Comparison of ENCODE assay signal across 8 mouse cellular contexts in genomic region chr6:128843479-128843992, GRCm38 (mm10). TPM values are rescaled to one million over a fixed set of nuclear protein-coding genes. Genes with fewer than 3 reads are reported as not detected.
DNase-seq lines count a peak whose midpoint lies in the region; ATAC-seq lines count a peak whose summit lies in the region.

No protein-coding gene starts in this region.

- 0 out of 2 replicates have a peak, but pooled peaks cover 5% of the 10 kb centered on the region for H3K27me3 ChIP-seq in embryonic facial prominence, embryonic 10.5 days (replicated peaks; ENCODE audit: low read depth, poor library complexity, severe bottlenecking)
- H3K27me3 ChIP-seq in heart, embryonic 12.5 days (replicated peaks): no peaks in the 10 kb centered on the region
- no peaks in the 10 kb centered on the region for H3K27me3 ChIP-seq in kidney, embryonic 15.5 days

- peak; percentile 95 for DNase-seq in A20 (ENCODE audit: low read depth, low spot score)
- DNase-seq in MEL-GATA-1-ER (ENCODE audit: extremely low read depth, low read depth): peak; percentile 69
- peak; percentile 73 for DNase-seq in embryonic facial prominence, embryonic 10.5 days (ENCODE audit: low spot score)
- DNase-seq in lung, postnatal 14 days: peak; percentile 92
- peak; percentile 36 for DNase-seq in right cerebral cortex, adult 18-20 months
- peak; percentile 85 for DNase-seq in yolk sac, embryonic 10.5 days (ENCODE audit: low spot score)

- H3K9me3 ChIP-seq in embryonic facial prominence, embryonic 10.5 days: no peaks in the 10 kb centered on the region
- H3K9me3 ChIP-seq in heart, embryonic 12.5 days (replicated peaks): no peaks in the 10 kb centered on the region
- H3K9me3 ChIP-seq in kidney, embryonic 15.5 days (replicated peaks): no peaks in the 10 kb centered on the region

- under 1% methylated on average over 22 of the region's 22 CpGs for WGBS in embryonic facial prominence, embryonic 10.5 days
- under 1% methylated on average over 22 of the region's 22 CpGs for WGBS in heart, embryonic 12.5 days
- whole genome bisulfite sequencing in kidney, embryonic 15.5 days: 0% methylated on average over 22 of the region's 22 CpGs

- peaks cover 32% of the 10 kb centered on the region for H3K4me1 ChIP-seq in embryonic facial prominence, embryonic 10.5 days
- H3K4me1 ChIP-seq in heart, embryonic 12.5 days (replicated peaks): peaks cover 24% of the 10 kb centered on the region
- H3K4me1 ChIP-seq in kidney, embryonic 15.5 days: peaks cover 28% of the 10 kb centered on the region

- H3K27ac ChIP-seq in embryonic facial prominence, embryonic 10.5 days (replicated peaks): peak overlapping the region; percentile 86
- peak overlapping the region; percentile 89 for H3K27ac ChIP-seq in heart, embryonic 12.5 days (ENCODE audit: poor library complexity, severe bottlenecking)
- H3K27ac ChIP-seq in kidney, embryonic 15.5 days: peak overlapping the region; percentile 97

- ATAC-seq in heart, embryonic 12.5 days (ENCODE audit: insufficient number of reproducible peaks, low FRiP score): peak; percentile 34
- peak; percentile 30 for ATAC-seq in kidney, embryonic 15.5 days (replicated peaks; ENCODE audit: low FRiP score)

- H3K4me2 ChIP-seq in heart, embryonic 12.5 days: peak overlapping the region; percentile 85
- peak overlapping the region; percentile 77 for H3K4me2 ChIP-seq in kidney, embryonic 15.5 days

- no peaks in the 10 kb centered on the region for H3K36me3 ChIP-seq in embryonic facial prominence, embryonic 10.5 days (replicated peaks)
- H3K36me3 ChIP-seq in heart, embryonic 12.5 days: no peaks in the 10 kb centered on the region
- no peaks in the 10 kb centered on the region for H3K36me3 ChIP-seq in kidney, embryonic 15.5 days

- H3K4me3 ChIP-seq in embryonic facial prominence, embryonic 10.5 days: peak overlapping the region; percentile 78
- H3K4me3 ChIP-seq in heart, embryonic 12.5 days: peak overlapping the region; percentile 97
- H3K4me3 ChIP-seq in kidney, embryonic 15.5 days (replicated peaks): peak overlapping the region; percentile 86

- peak overlapping the region; percentile 82 for H3K9ac ChIP-seq in heart, embryonic 12.5 days
- H3K9ac ChIP-seq in kidney, embryonic 15.5 days: peak overlapping the region; percentile 76

RNA-seq across cellular contexts. Expression of gene Klrb1b, which starts 17.4 kb away (rescaled TPM):
- not detected in 2 replicates for polyA plus RNA-seq in embryonic facial prominence, embryonic 10.5 days (2016; fragmentation: Nextera tagmentation; extraction: Ambion mirVana)
- not detected in 2 replicates for polyA plus RNA-seq in heart, embryonic 12.5 days (2016; fragmentation: Nextera tagmentation; extraction: Ambion mirVana)
- 0.09 TPM in 1 of 2 replicates, not detected in the other for polyA plus RNA-seq in kidney, embryonic 15.5 days (2015; fragmentation: Nextera tagmentation; extraction: Ambion mirVana)

RNA-seq across cellular contexts. Expression of gene Gm44511, which starts 17.4 kb away (rescaled TPM):
- polyA plus RNA-seq in embryonic facial prominence, embryonic 10.5 days (2016; fragmentation: Nextera tagmentation; extraction: Ambion mirVana): not detected in 2 replicates
- polyA plus RNA-seq in heart, embryonic 12.5 days (2016; fragmentation: Nextera tagmentation; extraction: Ambion mirVana): not detected in 2 replicates
- polyA plus RNA-seq in kidney, embryonic 15.5 days (2015; fragmentation: Nextera tagmentation; extraction: Ambion mirVana): not detected in 2 replicates

RNA-seq across cellular contexts. Expression of gene Clec2i, which starts 43.9 kb away (rescaled TPM):
- polyA plus RNA-seq in embryonic facial prominence, embryonic 10.5 days (2016; fragmentation: Nextera tagmentation; extraction: Ambion mirVana): not detected in 2 replicates
- polyA plus RNA-seq in heart, embryonic 12.5 days (2016; fragmentation: Nextera tagmentation; extraction: Ambion mirVana): not detected in 2 replicates
- 0.15 and 0.16 TPM in 2 replicates for polyA plus RNA-seq in kidney, embryonic 15.5 days (2015; fragmentation: Nextera tagmentation; extraction: Ambion mirVana)

RNA-seq across cellular contexts. Expression of gene BC035044, which starts 47.4 kb away (rescaled TPM):
- polyA plus RNA-seq in embryonic facial prominence, embryonic 10.5 days (2016; fragmentation: Nextera tagmentation; extraction: Ambion mirVana): 1.1 and 2.0 TPM in 2 replicates
- polyA plus RNA-seq in heart, embryonic 12.5 days (2016; fragmentation: Nextera tagmentation; extraction: Ambion mirVana): 0.68 TPM in 1 of 2 replicates, not detected in the other
- 0.68 TPM in 2 replicates for polyA plus RNA-seq in kidney, embryonic 15.5 days (2015; fragmentation: Nextera tagmentation; extraction: Ambion mirVana)

RNA-seq across cellular contexts. Expression of gene Klrb1c, which starts 54.5 kb away (rescaled TPM):
- polyA plus RNA-seq in embryonic facial prominence, embryonic 10.5 days (2016; fragmentation: Nextera tagmentation; extraction: Ambion mirVana): not detected in 2 replicates
- polyA plus RNA-seq in heart, embryonic 12.5 days (2016; fragmentation: Nextera tagmentation; extraction: Ambion mirVana): not detected in 2 replicates
- 0.17 and 0.22 TPM in 2 replicates for polyA plus RNA-seq in kidney, embryonic 15.5 days (2015; fragmentation: Nextera tagmentation; extraction: Ambion mirVana)

Comparison
In these comparisons a context has a peak if more than half of its experiments do, and no peak if none do; other contexts are left out.
1. Peak in every context shown above with its lines: DNase-seq, ATAC-seq, H3K4me3 ChIP-seq and H3K27ac ChIP-seq.
2. DNase-seq: peak in every context shown above with its lines; median percentile 95 in A20; 92 in lung, postnatal 14 days; 85 in yolk sac, embryonic 10.5 days; 73 in embryonic facial prominence, embryonic 10.5 days; 69 in MEL-GATA-1-ER; 36 in right cerebral cortex, adult 18-20 months.